Mouse (Mus musculus): ENCODE measurements around the gene Igsf1. TPM values are rescaled to one million over a fixed set of nuclear protein-coding genes. Genes with fewer than 3 reads are reported as not detected.

Igsf1 gene
- total RNA-seq (2014; fragmentation: Nextera tagmentation) (not detected in 2 replicates), total RNA-seq (2017) (not detected in 2 replicates)

DNA sequence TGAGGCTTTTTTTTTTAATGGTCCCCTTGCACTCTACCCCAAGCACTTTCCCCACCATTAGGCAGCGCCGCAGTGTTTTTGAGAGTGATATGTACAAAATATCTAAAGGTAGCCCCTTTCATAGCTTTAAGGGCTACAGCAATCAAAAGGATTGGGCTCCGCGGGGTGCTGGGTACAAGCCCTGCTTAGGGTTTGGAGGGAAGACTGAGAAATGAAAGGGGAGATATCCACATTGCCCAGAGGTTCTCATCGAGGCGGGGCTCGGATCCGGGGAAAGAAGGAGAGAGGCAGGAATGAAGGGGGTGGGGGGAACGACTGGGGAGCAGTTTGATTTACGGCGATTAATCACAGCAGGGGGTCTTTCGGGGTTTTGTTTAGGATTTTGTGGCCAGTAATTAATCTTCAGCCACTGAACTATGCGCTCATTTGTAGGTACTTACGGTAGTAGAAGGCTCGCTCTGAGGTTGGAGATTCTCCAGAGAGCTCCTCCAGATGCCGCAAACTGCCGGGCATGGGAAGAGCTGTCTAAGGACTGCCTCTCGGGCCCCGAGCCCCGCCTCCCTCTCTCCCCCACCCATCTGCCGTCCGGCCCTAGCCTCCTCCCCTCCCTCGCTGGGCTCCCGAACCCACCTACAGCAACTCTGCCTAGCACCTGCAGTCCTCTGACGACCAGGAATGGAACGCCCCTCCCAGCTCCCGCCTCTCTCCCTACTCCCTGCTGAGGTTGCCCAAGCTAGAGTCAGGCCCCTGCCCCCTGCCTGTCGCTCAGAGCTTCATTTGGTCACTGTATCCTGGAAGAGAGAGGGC, at the start of gene Igsf1:
Gene Igsf1 (minus strand): TSS at position 537 of the 807 bp plus-strand sequence.
- no peak for ATAC-seq (replicated peaks; ENCODE audit: low FRiP score, low TSS enrichment, poor library complexity, severe bottlenecking)

DNA sequence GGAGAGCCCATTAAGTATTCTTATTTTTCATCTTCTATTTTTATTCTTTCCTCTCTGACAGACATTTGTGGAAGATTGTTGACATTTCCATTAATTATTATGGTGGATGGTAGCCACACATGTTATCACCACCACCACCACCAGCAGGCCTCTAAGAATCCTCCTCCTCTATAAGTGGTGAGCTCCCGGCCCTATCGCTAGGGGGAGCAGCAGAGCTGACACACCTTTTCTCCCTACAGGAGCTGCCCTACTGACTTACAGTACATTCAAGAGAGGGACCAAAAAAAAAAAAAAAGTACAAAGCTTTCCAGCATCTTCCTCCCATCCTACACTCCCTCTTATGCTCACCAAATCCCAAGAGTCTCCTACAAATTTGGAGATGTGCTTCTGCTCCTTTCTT, 26.7 kb downstream of the Igsf1 start:
- no peak for ATAC-seq (replicated peaks; ENCODE audit: low FRiP score, low TSS enrichment, poor library complexity, severe bottlenecking)

DNA sequence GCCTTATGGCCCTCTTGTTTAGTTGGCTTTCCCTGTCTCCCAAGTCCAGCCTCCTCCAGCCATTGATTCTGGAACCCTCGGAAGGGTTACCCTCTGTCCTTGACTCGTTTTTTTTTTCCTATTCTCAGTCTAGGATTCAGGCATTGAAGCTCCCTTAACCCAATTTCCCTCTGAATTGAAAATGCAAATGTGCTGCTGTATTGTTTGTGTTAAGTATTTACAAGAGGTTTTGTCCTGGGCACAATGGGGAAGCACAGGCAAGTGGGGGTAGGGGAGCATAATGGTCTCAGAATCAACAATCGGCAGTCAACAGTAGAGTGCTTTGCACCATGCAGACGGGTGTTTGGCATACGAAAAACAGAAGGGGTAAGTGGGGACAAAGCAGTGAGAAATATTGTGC, 52.4 kb downstream of the Igsf1 start:
- ATAC-seq (replicated peaks; ENCODE audit: low FRiP score, low TSS enrichment, poor library complexity, severe bottlenecking) = no peak

DNA sequence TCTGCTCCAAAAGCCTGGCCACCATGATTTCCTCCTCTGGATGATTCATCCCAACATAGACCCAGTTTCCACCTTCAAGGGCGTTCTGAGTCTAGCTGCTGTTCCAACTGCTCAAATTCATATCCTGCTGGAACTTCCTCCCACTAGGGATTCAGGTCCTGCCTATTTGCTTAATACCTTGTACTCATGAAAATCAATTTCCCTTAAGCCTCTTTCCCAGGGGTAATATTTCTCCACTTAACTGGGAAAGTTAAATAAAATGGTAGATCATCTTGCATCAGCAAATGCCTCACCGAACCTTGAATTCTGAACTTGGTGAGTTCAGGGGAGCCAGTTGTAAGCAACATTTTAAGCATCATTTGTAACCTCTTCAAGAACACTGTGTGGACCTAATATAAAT, 62.6 kb downstream of the Igsf1 start, which contains the start of gene Olfr1321:
Gene Olfr1321 (minus strand): TSS at position 101 of the 400 bp plus-strand sequence.
- no peak for ATAC-seq (replicated peaks; ENCODE audit: low FRiP score, low TSS enrichment, poor library complexity, severe bottlenecking)

Other genes starting within 250 kb of the Igsf1 start
- gene Olfr1320, start 125.4 kb downstream of the Igsf1 start, total RNA-seq (2014; fragmentation: Nextera tagmentation) = not detected in 2 replicates
- not detected in 2 replicates for gene Olfr1320, start 125.4 kb downstream of the Igsf1 start, total RNA-seq (2017)
- not detected in 2 replicates for gene Olfr1321, start 62.7 kb downstream of the Igsf1 start, total RNA-seq (2014; fragmentation: Nextera tagmentation)
- gene Olfr1321, start 62.7 kb downstream of the Igsf1 start, total RNA-seq (2017) = not detected in 2 replicates
- gene Olfr1322, start 93.7 kb upstream of the Igsf1 start, total RNA-seq (2014; fragmentation: Nextera tagmentation) = not detected in 2 replicates
- gene Olfr1322, start 93.7 kb upstream of the Igsf1 start, total RNA-seq (2017) = not detected in 2 replicates
- gene Olfr1323, start 221.6 kb upstream of the Igsf1 start, total RNA-seq (2014; fragmentation: Nextera tagmentation) = not detected in 2 replicates
- gene Olfr1323, start 221.6 kb upstream of the Igsf1 start, total RNA-seq (2017) = not detected in 2 replicates